Mouse (Mus musculus): ENCODE measurements around the gene Mpzl3.

DNA sequence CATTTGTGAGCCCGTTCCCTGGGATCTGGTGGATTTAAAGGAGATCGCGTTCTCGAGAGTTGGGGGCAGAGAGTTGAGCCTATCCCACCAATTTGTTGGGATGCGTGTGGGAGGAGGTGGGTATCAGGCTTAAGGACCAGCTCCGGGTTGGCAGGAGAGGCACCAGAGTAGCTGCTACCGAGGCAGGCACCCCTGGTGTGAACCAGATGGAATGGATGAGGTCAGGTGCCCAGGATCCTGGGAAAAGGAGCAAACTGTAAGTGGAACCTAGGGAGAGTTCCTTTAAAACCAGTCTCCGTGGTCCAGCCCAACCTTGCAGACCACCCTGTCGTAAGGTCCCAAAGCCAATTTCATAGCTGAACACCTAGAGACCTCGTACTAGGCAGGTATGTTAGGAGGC, 63.6 kb downstream of the Mpzl3 start:
- TF ChIP-seq CTCF (IDR thresholded peaks at IDR 0.05; ENCODE audit: low read depth) (no peak), EP300 (IDR thresholded peaks at IDR 0.05; ENCODE audit: low read depth) (no peak)

Measured in liver, embryonic 14.5 days (tissue).